Mouse (Mus musculus) adrenal gland, postnatal 36 days (tissue): Measurements from ENCODE around the gene Klhdc7b. TPM values are rescaled to one million over a fixed set of nuclear protein-coding genes. Genes with fewer than 3 reads are reported as not detected.

ENCODE experiments used
- DNase-seq, 2 experiments: peaks; one replicate each; pipeline ENCODE4 v3.0.0; 2021; ENCODE audit warnings: mixed read lengths in 1 of 2
- total RNA-seq, 2 experiments: library from RNA; stranded (reverse); gene quantifications; 2 replicates each; pipeline ENCODE4 v1.2.3; 2021

Klhdc7b gene
- total RNA-seq, 2 experiments from 2014 or later: not detected

- no peak for DNase-seq
Measured at GRCm38 (mm10) chr15:89374801-89375534, 9.7 kb upstream of the Klhdc7b start.

GRCm38 (mm10) chr15:89376040-89376439, 8.7 kb upstream of the Klhdc7b start:
- DNase-seq: no peak

GRCm38 (mm10) chr15:89376957-89377356, 7.8 kb upstream of the Klhdc7b start, which contains the start of gene Tymp:
Gene Tymp, minus strand, starts transcription at chr15:89377039.
- no peak for DNase-seq

GRCm38 (mm10) chr15:89377362-89377761, 7.4 kb upstream of the Klhdc7b start:
- DNase-seq: no peak

GRCm38 (mm10) chr15:89377938-89378828, 6.5 kb upstream of the Klhdc7b start:
- DNase-seq: no peak

GRCm38 (mm10) chr15:89378831-89379401, 5.8 kb upstream of the Klhdc7b start, which contains the start of gene Odf3b:
Gene Odf3b, minus strand, starts transcription at chr15:89379282.
- peak; percentile 34 to 38 for DNase-seq

- DNase-seq: peak in 1 of 2 experiments; percentile 35
Measured at GRCm38 (mm10) chr15:89379429-89379828, 5.3 kb upstream of the Klhdc7b start.

GRCm38 (mm10) chr15:89387127-89387526, 2.4 kb downstream of the Klhdc7b start:
- DNase-seq: no peak

GRCm38 (mm10) chr15:89390081-89390480, 5.4 kb downstream of the Klhdc7b start:
- DNase-seq: no peak

GRCm38 (mm10) chr15:89396883-89397282, 12.2 kb downstream of the Klhdc7b start:
- no peak for DNase-seq

GRCm38 (mm10) chr15:89398146-89398545, 13.4 kb downstream of the Klhdc7b start:
- no peak for DNase-seq

GRCm38 (mm10) chr15:89399716-89400115, 15.0 kb downstream of the Klhdc7b start:
- no peak for DNase-seq

- DNase-seq: no peak
Measured at GRCm38 (mm10) chr15:89402471-89402870, 17.8 kb downstream of the Klhdc7b start.

GRCm38 (mm10) chr15:89404831-89405623, 20.3 kb downstream of the Klhdc7b start:
- DNase-seq: no peak

GRCm38 (mm10) chr15:89406691-89407090, 22.0 kb downstream of the Klhdc7b start:
- DNase-seq: no peak

GRCm38 (mm10) chr15:89410118-89410517, 25.4 kb downstream of the Klhdc7b start, which contains the start of gene Syce3:
Gene Syce3, minus strand, starts transcription at chr15:89410503.
- DNase-seq: no peak

- DNase-seq: no peak
Measured at GRCm38 (mm10) chr15:89415282-89415681, 30.6 kb downstream of the Klhdc7b start.

- no peak for DNase-seq
Measured at GRCm38 (mm10) chr15:89421938-89422337, 37.2 kb downstream of the Klhdc7b start.

- no peak for DNase-seq
Measured at GRCm38 (mm10) chr15:89424621-89425020, 39.9 kb downstream of the Klhdc7b start.

GRCm38 (mm10) chr15:89425711-89426121, 41.0 kb downstream of the Klhdc7b start, which contains the start of gene Cpt1b:
Gene Cpt1b, minus strand, starts transcription at chr15:89425863.
- DNase-seq: peak in 1 of 2 experiments; percentile 48

- no peak for DNase-seq
Measured at GRCm38 (mm10) chr15:89426716-89427115, 42.0 kb downstream of the Klhdc7b start.
